2 mouse cellular contexts compared by ENCODE assay signal in the genomic region with DNA sequence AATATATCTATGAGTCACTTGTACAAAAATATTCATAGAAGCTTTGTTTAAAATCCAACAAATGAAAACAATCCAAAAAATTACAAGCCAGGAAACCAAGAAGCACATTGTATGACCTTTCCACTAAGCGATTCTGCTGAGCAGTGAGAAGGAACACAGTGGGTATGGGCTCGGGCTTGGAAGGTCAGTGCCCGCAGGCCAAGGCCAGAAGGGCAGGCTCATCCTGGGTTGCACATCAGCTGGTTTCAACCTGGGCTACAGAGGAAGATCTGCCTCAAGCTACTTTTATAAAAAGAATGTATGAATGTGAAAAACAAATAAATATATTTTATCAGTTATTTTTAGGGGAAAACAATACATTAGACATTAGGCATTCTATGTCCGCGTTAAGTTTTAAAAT. TPM values are rescaled to one million over a fixed set of nuclear protein-coding genes. Genes with fewer than 3 reads are reported as not detected.
"Had no signal": no experiment of that assay in that cellular context is flagged by ENCODE, and none has a peak within 500 bp of the region (broad histone marks: within the 10 kb centered on the region; RNA-seq: fewer than 3 reads in every experiment).

No protein-coding gene starts in this region.

RNA-seq across cellular contexts. Expression of gene Als2cr12, which starts 33.1 kb away (rescaled TPM):
- polyA plus RNA-seq: neural tube, embryonic 15.5 days; stomach, embryonic 14.5 days had no signal
